Mouse (Mus musculus) layer of hippocampus, postnatal 25 days (tissue): ENCODE results near the gene Map3k6. TPM values are rescaled to one million over a fixed set of nuclear protein-coding genes. Genes with fewer than 3 reads are reported as not detected.

ENCODE experiments used
- DNase-seq, 2 experiments: peaks; one replicate each; pipeline ENCODE4 v3.0.0; 2022; ENCODE audit warnings: mixed read lengths in 2 of 2, low spot score in 1 of 2; ENCODE audit errors: extremely low spot score in 1 of 2
- total RNA-seq, 2 experiments: library from RNA; stranded (reverse); gene quantifications; 2 replicates each; pipeline ENCODE4 v1.2.3; 2021

Map3k6 gene
- total RNA-seq, 2 experiments from 2014 or later = 3.0 to 6.0 TPM

GRCm38 (mm10) chr4:133278067-133278466, 37.4 kb downstream of the Map3k6 start:
- no peak for DNase-seq

GRCm38 (mm10) chr4:133278482-133278881, 37.9 kb downstream of the Map3k6 start:
- DNase-seq = no peak

- DNase-seq = no peak
Observed at GRCm38 (mm10) chr4:133281513-133281912, 40.9 kb downstream of the Map3k6 start.

- DNase-seq = no peak
Observed at GRCm38 (mm10) chr4:133281951-133282481, 41.4 kb downstream of the Map3k6 start.

GRCm38 (mm10) chr4:133282656-133283055, 42.0 kb downstream of the Map3k6 start:
- no peak for DNase-seq

- DNase-seq = no peak
Observed at GRCm38 (mm10) chr4:133285299-133285698, 44.7 kb downstream of the Map3k6 start.

- DNase-seq = no peak
Observed at GRCm38 (mm10) chr4:133285950-133286349, 45.3 kb downstream of the Map3k6 start.

GRCm38 (mm10) chr4:133286476-133287077, 46.0 kb downstream of the Map3k6 start:
- no peak for DNase-seq

GRCm38 (mm10) chr4:133291255-133291654, 50.6 kb downstream of the Map3k6 start:
- DNase-seq = no peak

- DNase-seq = no peak
Observed at GRCm38 (mm10) chr4:133292405-133292804, 51.8 kb downstream of the Map3k6 start.

GRCm38 (mm10) chr4:133292901-133293843, 52.6 kb downstream of the Map3k6 start:
- no peak for DNase-seq

- DNase-seq = no peak
Observed at GRCm38 (mm10) chr4:133294084-133294483, 53.5 kb downstream of the Map3k6 start.

- DNase-seq = peak in 1 of 2 experiments; percentile 35
Observed at GRCm38 (mm10) chr4:133297360-133297759, 56.7 kb downstream of the Map3k6 start.

- DNase-seq = peak; percentile 79 to 86
Observed at GRCm38 (mm10) chr4:133297801-133298238, 57.2 kb downstream of the Map3k6 start.

GRCm38 (mm10) chr4:133298516-133299365, 58.1 kb downstream of the Map3k6 start:
- peak in 1 of 2 experiments; percentile 36 for DNase-seq

GRCm38 (mm10) chr4:133299701-133300100, 59.1 kb downstream of the Map3k6 start:
- DNase-seq = no peak

GRCm38 (mm10) chr4:133300421-133300820, 59.8 kb downstream of the Map3k6 start:
- no peak for DNase-seq

GRCm38 (mm10) chr4:133301802-133302201, 61.2 kb downstream of the Map3k6 start:
- DNase-seq = peak; percentile 71 to 89
